Mouse (Mus musculus) gastrocnemius, adult 2 months (tissue): ENCODE results near the gene Mdk. TPM values are rescaled to one million over a fixed set of nuclear protein-coding genes. Genes with fewer than 3 reads are reported as not detected.
A peak's percentile ranks its signal among the peaks of the same experiment; 100 is the strongest.

Source experiments
- DNase-seq: peaks from one replicate; pipeline ENCODE4 v3.0.0; 2022
- H3K27ac ChIP-seq: fragments of 200-600 bp; 2 replicates; pipeline ENCODE4 v1.8.1; 2022; ENCODE audit warnings: mild to moderate bottlenecking
- H3K4me3 ChIP-seq: fragments of 200-600 bp; 2 replicates; pipeline ENCODE4 v1.8.1; 2022; ENCODE audit warnings: mild to moderate bottlenecking, moderate library complexity
- CTCF ChIP-seq: fragments of 200-600 bp; IDR thresholded peaks from 2 replicates; pipeline ENCODE4 v1.8.1; 2022; ENCODE audit warnings: antibody characterized with exemption, mild to moderate bottlenecking, moderate library complexity
- intact Hi-C: fragments of 180-260 bp; cut with DNase I; formaldehyde crosslinking; loops from one replicate; pipeline ENCODE4 v1.15.1; 2025
- total RNA-seq, 2 experiments: library from RNA; stranded (reverse); gene quantifications; 2 replicates each; pipeline ENCODE4 v1.2.3; 2021

Gene Mdk
- total RNA-seq, 2 experiments from 2014 or later, result 0.51 to 0.92 TPM

- no peak overlapping the region for H3K27ac ChIP-seq
- no peak for DNase-seq
- intact Hi-C loops, result no loop called here
- TF ChIP-seq CTCF, result no peak
- H3K4me3 ChIP-seq, result no peak overlapping the region
Measured at GRCm38 (mm10) chr2:91936154-91936553, 4.1 kb upstream of the Mdk start.

GRCm38 (mm10) chr2:91934826-91935525, 2.9 kb upstream of the Mdk start:
- no peak for DNase-seq
- intact Hi-C loops, result no loop called here
- no peak for TF ChIP-seq CTCF
- H3K27ac ChIP-seq, result no peak overlapping the region
- H3K4me3 ChIP-seq, result no peak overlapping the region

- Histone ChIP-seq H3K27ac (no peak overlapping the region), H3K4me3 (no peak overlapping the region)
- no peak for TF ChIP-seq CTCF
- intact Hi-C loops, result no loop called here
- no peak for DNase-seq
Measured at GRCm38 (mm10) chr2:91934016-91934415, 1.9 kb upstream of the Mdk start.

- H3K27ac ChIP-seq, result no peak overlapping the region
- no peak overlapping the region for H3K4me3 ChIP-seq
- TF ChIP-seq CTCF, result no peak
- intact Hi-C loops, result no loop called here
- no peak for DNase-seq
Measured at GRCm38 (mm10) chr2:91933471-91933870, 1.4 kb upstream of the Mdk start.

GRCm38 (mm10) chr2:91932737-91933350, 747 bp upstream of the Mdk start:
- TF ChIP-seq CTCF, result no peak
- intact Hi-C loops, result no loop called here
- Histone ChIP-seq H3K27ac (no peak overlapping the region), H3K4me3 (no peak overlapping the region)
- DNase-seq, result no peak

GRCm38 (mm10) chr2:91931328-91932159, 553 bp downstream of the Mdk start:
- H3K27ac ChIP-seq, result no peak overlapping the region

GRCm38 (mm10) chr2:91930761-91931291, 1.3 kb downstream of the Mdk start:
- no peak overlapping the region for H3K27ac ChIP-seq
- H3K4me3 ChIP-seq, result peak overlapping the region; percentile 60
- no peak for DNase-seq
- intact Hi-C loops, result no loop called here
- no peak for TF ChIP-seq CTCF

More at GRCm38 (mm10) chr2:91931328-91932159, 553 bp downstream of the Mdk start:
- DNase-seq, result no peak
- H3K4me3 ChIP-seq, result peak overlapping the region; percentile 60
- TF ChIP-seq CTCF, result no peak
- intact Hi-C loops, result no loop called here

GRCm38 (mm10) chr2:91929936-91930335, 2.2 kb downstream of the Mdk start:
- intact Hi-C loops, result no loop called here
- peak; percentile 71 for DNase-seq
- peak; percentile 76 for TF ChIP-seq CTCF
- no peak overlapping the region for H3K27ac ChIP-seq
- peak overlapping the region; percentile 60 for H3K4me3 ChIP-seq

- no peak for TF ChIP-seq CTCF
- intact Hi-C loops, result no loop called here
- Histone ChIP-seq H3K27ac (no peak overlapping the region), H3K4me3 (no peak overlapping the region)
- DNase-seq, result no peak
Measured at GRCm38 (mm10) chr2:91929455-91929854, 2.6 kb downstream of the Mdk start.

- no peak for TF ChIP-seq CTCF
- intact Hi-C loops, result no loop called here
- H3K4me3 ChIP-seq, result no peak overlapping the region
Measured at GRCm38 (mm10) chr2:91928534-91929350, 3.4 kb downstream of the Mdk start.

GRCm38 (mm10) chr2:91927826-91928533, 4.1 kb downstream of the Mdk start:
- Histone ChIP-seq H3K27ac (no peak overlapping the region), H3K4me3 (peak overlapping the region; percentile 49)
- intact Hi-C loops, result no loop called here
- DNase-seq, result peak; percentile 82
- peak; percentile 76 for TF ChIP-seq CTCF

More at GRCm38 (mm10) chr2:91928534-91929350, 3.4 kb downstream of the Mdk start:
- no peak overlapping the region for H3K27ac ChIP-seq
- no peak for DNase-seq
